In genomic region chrX:8207224-8207623, GRCm38 (mm10) we compare ENCODE assay signal across 9 mouse cellular contexts. TPM values are rescaled to one million over a fixed set of nuclear protein-coding genes. Genes with fewer than 3 reads are reported as not detected.
DNase-seq lines count a peak whose midpoint lies in the region; ATAC-seq and TF ChIP-seq lines count a peak whose summit lies in the region.
"Had no signal": no experiment of that assay in that cellular context is flagged by ENCODE, and none has a peak within 500 bp of the region (broad histone marks: within the 10 kb centered on the region; RNA-seq: fewer than 3 reads in every experiment).

No protein-coding gene starts in this region.

- TF ChIP-seq POLR2A in lung, adult 2 months (IDR thresholded peaks at IDR 0.05; ENCODE audit: borderline replicate concordance, extremely low read depth, low read depth, low read length) = no peak
- no peak for TF ChIP-seq POLR2A in myocyte (IDR thresholded peaks at IDR 0.05; ENCODE audit: insufficient read length, low read depth)

- no peaks in the 10 kb centered on the region for H3K36me3 ChIP-seq in forebrain, postnatal 0 days (ENCODE audit: insufficient read depth)
- no peaks in the 10 kb centered on the region for H3K36me3 ChIP-seq in myocyte (ENCODE audit: control insufficient read depth, insufficient read depth)

- H3K27ac ChIP-seq in gastrocnemius, adult 2 months = no peak overlapping the region
- no peak overlapping the region for H3K27ac ChIP-seq in forebrain, postnatal 0 days (ENCODE audit: low read depth, low read length)

- H3K4me1 ChIP-seq in lung, adult 2 months (ENCODE audit: control insufficient read depth, insufficient read depth, low read length) = peaks cover 2% of the 10 kb centered on the region; the same call in 1 of the 2 replicates
- H3K4me1 ChIP-seq in forebrain, postnatal 0 days (ENCODE audit: insufficient read depth) = no peaks in the 10 kb centered on the region

- no peak for ATAC-seq in forebrain, postnatal 0 days

- intact Hi-C loops in gastrocnemius, adult 2 months (cut with DNase I) = no loop called here

- peak overlapping the region; percentile 56; the same call in 1 of the 2 replicates for H3K4me2 ChIP-seq in forebrain, postnatal 0 days (ENCODE audit: low read depth)
- peak overlapping the region; percentile 88 for H3K4me2 ChIP-seq in myocyte (ENCODE audit: low read depth)

- no peak for DNase-seq in gastrocnemius, adult 2 months
- no peak for DNase-seq in gastrocnemius, adult 18-20 months (ENCODE audit: low spot score)
- no peak for DNase-seq in lung, adult 2 months
- DNase-seq in lung, adult 18-20 months = no peak
- no peak for DNase-seq in forebrain, postnatal 0 days
- no peak for DNase-seq in thymus, postnatal 25 days
- DNase-seq in kidney, adult 9 months = no peak
- DNase-seq: right cerebral cortex, adult 18-20 months had no signal

- 30% methylated on average over 4 of the region's 4 CpGs for WGBS in lung, adult 2 months
- WGBS in forebrain, postnatal 0 days = 42% methylated on average over 4 of the region's 4 CpGs

- H3K9me3 ChIP-seq in forebrain, postnatal 0 days (ENCODE audit: low read length) = no peaks in the 10 kb centered on the region

- H3ac ChIP-seq in myocyte (ENCODE audit: control insufficient read depth, insufficient read length) = no peak overlapping the region

- H3K9ac ChIP-seq in forebrain, postnatal 0 days = no peak overlapping the region

- no peaks in the 10 kb centered on the region for H3K27me3 ChIP-seq in forebrain, postnatal 0 days (ENCODE audit: insufficient read depth, low read length)
- no peaks in the 10 kb centered on the region for H3K27me3 ChIP-seq in myocyte (ENCODE audit: control insufficient read depth, insufficient read depth, insufficient read length)

- H3K79me2 ChIP-seq in myocyte (ENCODE audit: control insufficient read depth, insufficient read depth) = no peaks in the 10 kb centered on the region

- TF ChIP-seq CTCF in gastrocnemius, adult 2 months (IDR thresholded peaks at IDR 0.05) = no peak
- TF ChIP-seq CTCF in lung, adult 2 months (IDR thresholded peaks at IDR 0.05; ENCODE audit: insufficient read depth, low read length) = no peak
- TF ChIP-seq CTCF in forebrain, postnatal 0 days (IDR thresholded peaks at IDR 0.05; ENCODE audit: low read depth) = no peak

- H3K4me3 ChIP-seq in gastrocnemius, adult 2 months = peak overlapping the region; percentile 84
- H3K4me3 ChIP-seq in lung, adult 2 months (replicated peaks; ENCODE audit: extremely low read depth, low read depth, low read length) = peak overlapping the region; percentile 16
- no peak overlapping the region for H3K4me3 ChIP-seq in forebrain, postnatal 0 days (ENCODE audit: low read depth, low read length)
- H3K4me3 ChIP-seq in myocyte = peak overlapping the region; percentile 41

TF ChIP-seq in myocyte, 11 proteins besides CTCF, POLR2A, EP300 and RAD21:
- TF ChIP-seq MYOG (IDR thresholded peaks at IDR 0.05; ENCODE audit: control insufficient read depth in 1 of 3, insufficient read depth in 1 of 3, insufficient read length in 2 of 3, low read depth in 2 of 3) = no peak
- TF ChIP-seq SRF (IDR thresholded peaks at IDR 0.05; ENCODE audit: control insufficient read depth, insufficient read length, low read depth) = no peak
- no peak for TF ChIP-seq REST (IDR thresholded peaks at IDR 0.05; ENCODE audit: insufficient read depth, insufficient read length)

RNA-seq across cellular contexts. Expression of gene Porcn, which starts 0.9 kb away (rescaled TPM):
- 1 to 10 TPM; 4.2 to 5.4 TPM for total RNA-seq in gastrocnemius, adult 2 months (2021)
- 1 to 10 TPM; 4.3 to 4.4 TPM for total RNA-seq in gastrocnemius, adult 18-20 months (2021)
- 79.5 and 86.0 TPM in 2 replicates for polyA plus RNA-seq in lung, adult 2 months (2012; rRNA removed)
- 37.0 and 45.8 TPM in 2 replicates for total RNA-seq in forebrain, postnatal 0 days (2014; rRNA removed)
- 39.4 and 46.6 TPM in 2 replicates for polyA plus RNA-seq in forebrain, postnatal 0 days (2015; fragmentation: Nextera tagmentation; extraction: Ambion mirVana)
- polyA plus RNA-seq in myocyte (2012; fragmentation: generic; extraction: Trizol) = 67.5 TPM

RNA-seq across cellular contexts. Expression of gene Ebp, which starts 13.9 kb away (rescaled TPM):
- 1 to 10 TPM; 9.2 to 9.3 TPM for total RNA-seq in gastrocnemius, adult 2 months (2021)
- 1 to 10 TPM; 6.8 to 8.3 TPM for total RNA-seq in gastrocnemius, adult 18-20 months (2021)
- polyA plus RNA-seq in lung, adult 2 months (2012; rRNA removed) = 104 and 106 TPM in 2 replicates
- 11.3 and 14.3 TPM in 2 replicates for total RNA-seq in forebrain, postnatal 0 days (2014; rRNA removed)
- 20.0 and 23.9 TPM in 2 replicates for polyA plus RNA-seq in forebrain, postnatal 0 days (2015; fragmentation: Nextera tagmentation; extraction: Ambion mirVana)
- polyA plus RNA-seq in myocyte (2012; fragmentation: generic; extraction: Trizol) = 116 TPM

RNA-seq across cellular contexts. Expression of gene Tbc1d25, which starts 31.2 kb away (rescaled TPM):
- 1 to 10 TPM; 3.1 to 3.2 TPM for total RNA-seq in gastrocnemius, adult 2 months (2021)
- total RNA-seq in gastrocnemius, adult 18-20 months (2021) = 1 to 10 TPM; 2.7 to 4.1 TPM
- 16.6 and 21.0 TPM in 2 replicates for polyA plus RNA-seq in lung, adult 2 months (2012; rRNA removed)
- 16.3 and 19.3 TPM in 2 replicates for total RNA-seq in forebrain, postnatal 0 days (2014; rRNA removed)
- polyA plus RNA-seq in forebrain, postnatal 0 days (2015; fragmentation: Nextera tagmentation; extraction: Ambion mirVana) = 19.4 and 22.7 TPM in 2 replicates
- polyA plus RNA-seq in myocyte (2012; fragmentation: generic; extraction: Trizol) = 12.5 TPM

RNA-seq across cellular contexts. Expression of gene Ftsj1, which starts 45.0 kb away (rescaled TPM):
- 10 to 100 TPM; 13.9 to 16.0 TPM for total RNA-seq in gastrocnemius, adult 2 months (2021)
- total RNA-seq in gastrocnemius, adult 18-20 months (2021) = 10 to 100 TPM; 13.3 to 14.0 TPM
- polyA plus RNA-seq in lung, adult 2 months (2012; rRNA removed) = 26.3 and 33.1 TPM in 2 replicates
- 36.9 and 44.9 TPM in 2 replicates for total RNA-seq in forebrain, postnatal 0 days (2014; rRNA removed)
- polyA plus RNA-seq in forebrain, postnatal 0 days (2015; fragmentation: Nextera tagmentation; extraction: Ambion mirVana) = 40.0 and 45.4 TPM in 2 replicates
- polyA plus RNA-seq in myocyte (2012; fragmentation: generic; extraction: Trizol) = 32.6 TPM
